Mouse (Mus musculus) ES-E14 (cell line): ENCODE measurements at regions not wholly inside any gene's neighbourhood (a gene's known extent, or its start where the extent isn't known, plus 50 kb on each side); places are given as distances from the start of the nearest gene placed in this dataset.

Source experiments
- CHD2 ChIP-seq: IDR thresholded peaks from 2 replicates; pipeline ENCODE4 v1.6.1; 2014; ENCODE audit warnings: mild to moderate bottlenecking, low read depth, low read length, inconsistent platforms
- ZC3H11A ChIP-seq: IDR thresholded peaks from 2 replicates; pipeline ENCODE4 v1.6.1; 2012; ENCODE audit warnings: low read depth, mild to moderate bottlenecking, inconsistent platforms, low read length, borderline replicate concordance
- ZNF384 ChIP-seq: IDR thresholded peaks from 2 replicates; pipeline ENCODE4 v1.6.1; 2012; ENCODE audit warnings: low read depth, low read length, inconsistent platforms

GRCm38 (mm10) chr4:153063402-153063801 lies 419.2 kb downstream of the Ajap1 start:
- TF ChIP-seq ZC3H11A (no peak), CHD2 (no peak), ZNF384 (no peak)
